Mouse (Mus musculus) hindbrain, embryonic 10.5 days (tissue): ENCODE data around the gene Mroh7. TPM values are rescaled to one million over a fixed set of nuclear protein-coding genes. Genes with fewer than 3 reads are reported as not detected.

Experiments used
- DNase-seq: peaks from one replicate; pipeline ENCODE4 v3.0.0-alpha.2; 2017; ENCODE audit warnings: low spot score
- H3K27ac ChIP-seq: fragments of 300-500 bp; sonication (generic); 2 replicates; pipeline ENCODE4 v1.5.1; 2016; ENCODE audit warnings: mild to moderate bottlenecking, moderate library complexity
- H3K27me3 ChIP-seq: fragments of 300-500 bp; sonication (generic); 2 replicates; pipeline ENCODE4 v1.6.1; 2016; ENCODE audit warnings: mild to moderate bottlenecking; ENCODE audit not compliant: poor library complexity, insufficient read depth, severe bottlenecking
- H3K36me3 ChIP-seq: fragments of 300-500 bp; sonication (generic); 2 replicates; pipeline ENCODE4 v1.6.1; 2016; ENCODE audit warnings: mild to moderate bottlenecking, moderate library complexity
- H3K4me1 ChIP-seq: fragments of 300-500 bp; sonication (generic); replicated peaks from 2 replicates; pipeline ENCODE4 v1.6.1; 2016; ENCODE audit warnings: mild to moderate bottlenecking
- H3K4me3 ChIP-seq: fragments of 300-500 bp; sonication (generic); 2 replicates; pipeline ENCODE4 v1.5.1; 2016; ENCODE audit warnings: mild to moderate bottlenecking, moderate library complexity
- H3K9me3 ChIP-seq: fragments of 300-500 bp; sonication (generic); 2 replicates; pipeline ENCODE4 v1.6.1; 2016; ENCODE audit warnings: mild to moderate bottlenecking, moderate library complexity
- WGBS: fragments of 180-500 bp; shearing (Covaris S2); methylation state at CpG from one replicate; pipeline ENCODE4 v1.1.7; 2016; 5-methylcytosine and 5-hydroxymethylcytosine counted together
- polyA plus RNA-seq: library from polyadenylated mRNA; unstranded; fragments of >200 nt; fragmentation: Nextera tagmentation; extraction: Ambion mirVana; gene quantifications from 2 replicates; pipeline ENCODE4 v1.2.1, GENCODE M21; 2016

The Mroh7 gene
- polyA plus RNA-seq, 1 experiment from 2014 or later, result not detected

DNA sequence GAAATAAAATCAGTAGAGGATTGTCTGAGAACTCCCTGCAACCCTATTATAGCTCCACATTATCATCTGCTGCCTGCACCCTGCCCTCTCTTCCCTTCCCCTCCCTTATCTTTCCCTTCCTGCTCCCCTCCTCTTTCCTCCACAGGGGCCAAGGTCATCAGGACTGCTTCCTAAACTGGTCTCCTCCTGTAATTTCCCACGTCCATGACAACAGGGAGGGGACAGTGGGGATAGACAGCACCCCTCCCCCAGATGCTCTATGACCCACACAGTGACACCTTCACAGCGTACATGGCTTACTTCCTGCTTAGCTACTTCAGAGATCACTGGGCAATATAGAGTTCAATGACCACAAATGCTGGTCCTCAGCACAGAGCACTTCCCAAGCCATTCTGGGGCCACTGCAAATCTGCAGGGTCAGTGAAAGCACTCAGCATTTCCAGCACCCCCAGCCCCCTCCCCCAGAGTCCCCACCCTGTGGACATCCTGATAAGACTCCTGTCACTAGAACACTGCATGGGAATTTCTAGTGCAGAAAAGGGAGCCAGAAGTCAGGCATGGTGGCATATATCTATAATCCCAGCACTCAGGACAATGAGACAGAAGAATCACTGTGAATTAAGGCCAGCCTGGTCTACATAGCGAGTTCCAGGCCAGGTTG lies 42.0 kb downstream of the Mroh7 start:
- no peaks in the 10 kb centered on the region for H3K9me3 ChIP-seq
- WGBS, result 47% methylated on average over 3 of the region's 3 CpGs
- no peak overlapping the region for H3K27ac ChIP-seq
- H3K4me1 ChIP-seq, result 0 out of 2 replicates have a peak, but pooled peaks cover 6% of the 10 kb centered on the region
- no peak for DNase-seq
- no peaks in the 10 kb centered on the region for H3K36me3 ChIP-seq
- H3K27me3 ChIP-seq, result no peaks in the 10 kb centered on the region; the same call in 1 of the 2 replicates
- H3K4me3 ChIP-seq, result no peak overlapping the region

DNA sequence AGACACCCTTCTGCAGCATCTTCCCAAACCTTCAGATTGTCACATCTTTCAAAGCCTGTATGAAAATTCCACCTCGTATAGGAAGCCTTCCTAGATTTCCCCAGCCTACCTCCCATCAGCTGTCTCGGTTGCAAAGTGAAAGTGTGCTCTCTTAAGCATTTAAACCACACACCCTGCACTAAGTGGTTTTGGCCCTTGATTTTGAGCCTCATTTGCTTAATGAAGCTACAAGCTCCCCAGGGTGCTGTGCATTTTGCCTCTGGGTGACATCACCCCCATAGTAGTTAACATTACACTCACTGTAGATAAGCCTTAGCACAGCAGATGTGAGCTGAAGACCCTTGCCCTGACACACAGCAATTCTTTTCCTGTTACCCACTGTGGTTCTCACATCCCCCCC lies 49.8 kb downstream of the Mroh7 start:
- peaks cover 15% of the 10 kb centered on the region for H3K36me3 ChIP-seq
- 62% methylated on average over 2 of the region's 2 CpGs for WGBS

DNA sequence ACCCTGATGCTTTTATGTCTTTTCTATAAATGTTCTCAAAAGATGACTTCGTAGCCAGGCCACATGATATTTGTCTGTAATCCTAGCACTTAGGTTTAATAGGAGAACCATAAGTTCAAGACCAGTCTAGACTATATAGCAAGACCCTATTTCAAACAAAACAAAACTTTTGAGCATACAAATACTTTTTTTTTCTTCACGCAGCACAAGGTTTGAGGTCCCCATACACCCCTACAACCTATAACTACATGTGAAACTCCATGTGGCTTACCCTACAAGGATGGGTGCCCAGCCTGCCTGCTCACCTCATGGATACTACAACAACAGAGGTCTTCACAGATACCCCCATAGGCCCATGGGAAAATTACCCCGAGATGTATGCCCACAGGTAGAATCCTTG lies 51.6 kb downstream of the Mroh7 start:
- H3K36me3 ChIP-seq, result peaks cover 33% of the 10 kb centered on the region
- peaks cover 6% of the 10 kb centered on the region; the same call in 1 of the 2 replicates for H3K27me3 ChIP-seq
- peak overlapping the region; percentile 86 for H3K4me3 ChIP-seq
- no peaks in the 10 kb centered on the region for H3K9me3 ChIP-seq
- peaks cover 16% of the 10 kb centered on the region for H3K4me1 ChIP-seq
- no peak for DNase-seq
- H3K27ac ChIP-seq, result peak overlapping the region; percentile 90
- WGBS, result 38% methylated on average over 3 of the region's 3 CpGs

More for the DNA sequence above, 49.8 kb downstream of the Mroh7 start:
- Histone ChIP-seq H3K9me3 (no peaks in the 10 kb centered on the region), H3K27ac (no peak overlapping the region), H3K4me1 (peaks cover 16% of the 10 kb centered on the region), H3K27me3 (peaks cover 6% of the 10 kb centered on the region; the same call in 1 of the 2 replicates), H3K4me3 (no peak overlapping the region)
- no peak for DNase-seq

DNA sequence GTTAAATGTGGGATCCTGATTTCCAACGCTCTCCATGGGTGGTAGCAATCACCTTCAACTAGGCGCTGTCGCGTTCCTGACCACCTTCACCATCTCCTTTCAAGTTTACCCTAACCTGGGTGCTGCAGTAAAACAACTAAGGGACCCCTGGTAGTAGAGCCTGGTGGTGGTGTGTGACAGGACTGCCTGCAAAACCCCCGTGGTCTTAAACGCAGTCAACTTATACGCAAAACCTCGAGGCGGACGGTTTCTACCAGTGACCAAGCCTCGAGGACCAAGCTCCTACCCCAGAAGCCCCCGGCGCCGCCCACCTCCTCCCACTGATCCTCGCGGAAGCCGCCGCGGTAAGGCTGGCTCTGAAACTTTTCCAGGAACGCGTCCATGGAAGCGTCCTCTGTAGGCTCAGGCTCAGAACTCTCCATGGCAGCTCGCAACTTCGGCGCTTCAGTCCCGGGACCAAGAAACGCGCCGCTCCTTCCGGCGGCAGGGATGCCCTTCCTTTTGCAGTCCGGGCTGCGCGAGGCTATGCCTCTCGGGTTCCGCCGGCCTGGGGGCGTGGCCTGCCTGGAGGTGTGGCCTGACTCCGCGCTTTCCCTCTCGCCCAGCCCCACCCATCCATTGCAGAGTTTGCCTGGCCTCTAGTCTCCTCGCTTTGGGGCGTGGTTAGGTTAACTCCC lies 52.1 kb downstream of the Mroh7 start, which contains the start of gene Ttc4:
TSS of gene Ttc4 (minus strand) at position 503 of the 677 bp plus-strand sequence.
- Histone ChIP-seq H3K9me3 (no peaks in the 10 kb centered on the region), H3K27me3 (peaks cover 6% of the 10 kb centered on the region; the same call in 1 of the 2 replicates), H3K4me3 (peak within 1 kb of the TSS; percentile 86), H3K4me1 (peaks cover 16% of the 10 kb centered on the region), H3K36me3 (peaks cover 39% of the 10 kb centered on the region), H3K27ac (peak within 1 kb of the TSS; percentile 90)
- DNase-seq, result peak; percentile 94
- under 1% methylated on average over 43 of the region's 43 CpGs for WGBS

DNA sequence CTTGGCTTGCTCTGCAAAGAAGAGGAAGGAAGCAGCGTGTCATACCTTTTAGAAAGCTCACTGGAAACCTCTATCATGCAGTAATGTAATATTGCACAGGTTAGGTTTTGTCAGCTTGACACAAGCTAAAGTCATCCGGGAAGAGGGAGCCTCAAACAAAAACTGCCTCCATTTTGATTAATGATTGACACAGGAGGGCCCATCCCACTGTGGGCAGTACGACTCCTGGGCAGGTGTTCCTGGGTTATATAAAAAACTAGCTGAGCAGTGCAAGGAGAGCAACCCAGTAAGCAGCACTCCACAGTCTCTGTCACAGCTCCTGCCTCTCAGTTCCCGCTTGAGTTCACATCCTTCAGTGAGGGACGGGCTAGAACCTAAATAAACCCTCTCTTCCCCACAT lies 54.0 kb downstream of the Mroh7 start:
- Histone ChIP-seq H3K4me3 (no peak overlapping the region), H3K27ac (no peak overlapping the region), H3K36me3 (peaks cover 57% of the 10 kb centered on the region), H3K27me3 (peaks cover 6% of the 10 kb centered on the region; the same call in 1 of the 2 replicates), H3K9me3 (no peaks in the 10 kb centered on the region), H3K4me1 (peaks cover 16% of the 10 kb centered on the region)
- no peak for DNase-seq
- 88% methylated on average over 5 of the region's 5 CpGs for WGBS

DNA sequence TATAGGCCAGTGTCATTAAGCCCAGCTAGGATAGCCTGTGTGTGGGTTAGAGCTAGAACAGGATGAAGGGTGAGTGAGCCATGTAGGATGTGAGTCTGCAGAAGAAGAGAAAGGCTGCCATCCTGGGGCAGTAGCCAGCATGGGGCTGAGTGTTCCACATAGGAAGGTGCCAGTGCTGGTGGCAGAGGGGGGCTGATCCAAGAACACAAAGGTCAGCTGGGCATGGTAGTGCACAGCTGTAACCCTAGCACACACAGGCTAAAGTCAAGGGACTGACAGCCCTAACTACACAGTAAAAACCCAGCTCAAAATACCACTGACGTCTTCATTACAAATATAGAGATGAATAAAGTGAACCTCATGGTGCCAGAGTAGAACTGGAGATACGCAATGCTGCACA lies 64.2 kb downstream of the Mroh7 start:
- 99% methylated on average over 2 of the region's 2 CpGs for WGBS
- peaks cover 100% of the 10 kb centered on the region for H3K36me3 ChIP-seq

DNA sequence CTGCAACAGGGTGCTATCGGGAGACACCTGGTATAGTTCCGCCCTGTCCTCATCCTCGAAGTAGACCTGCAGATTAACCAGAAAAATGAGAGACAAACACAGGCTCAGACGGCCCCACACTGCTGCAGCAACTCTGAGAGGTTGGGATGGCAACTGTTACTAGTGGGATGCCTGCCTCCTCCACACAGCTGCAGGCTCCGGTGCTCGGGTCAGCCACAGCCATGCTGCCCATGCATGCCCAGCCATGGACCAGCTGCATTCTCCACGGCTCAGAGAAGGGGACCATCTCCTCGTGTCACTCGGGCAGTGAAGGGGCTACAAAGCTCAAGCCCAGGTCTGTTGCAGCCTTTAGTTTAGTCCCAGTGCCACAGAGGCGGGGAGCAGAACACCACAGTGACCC lies 65.1 kb downstream of the Mroh7 start:
- Histone ChIP-seq H3K36me3 (peaks cover 100% of the 10 kb centered on the region), H3K4me3 (no peak overlapping the region), H3K27me3 (no peaks in the 10 kb centered on the region), H3K4me1 (no peaks in the 10 kb centered on the region), H3K27ac (no peak overlapping the region), H3K9me3 (no peaks in the 10 kb centered on the region)
- no peak for DNase-seq
- WGBS, result 94% methylated on average over 10 of the region's 10 CpGs

More for the DNA sequence above, 64.2 kb downstream of the Mroh7 start:
- H3K27me3 ChIP-seq, result no peaks in the 10 kb centered on the region
- H3K27ac ChIP-seq, result no peak overlapping the region
- H3K4me1 ChIP-seq, result no peaks in the 10 kb centered on the region
- H3K4me3 ChIP-seq, result no peak overlapping the region
- DNase-seq, result no peak
- H3K9me3 ChIP-seq, result no peaks in the 10 kb centered on the region

DNA sequence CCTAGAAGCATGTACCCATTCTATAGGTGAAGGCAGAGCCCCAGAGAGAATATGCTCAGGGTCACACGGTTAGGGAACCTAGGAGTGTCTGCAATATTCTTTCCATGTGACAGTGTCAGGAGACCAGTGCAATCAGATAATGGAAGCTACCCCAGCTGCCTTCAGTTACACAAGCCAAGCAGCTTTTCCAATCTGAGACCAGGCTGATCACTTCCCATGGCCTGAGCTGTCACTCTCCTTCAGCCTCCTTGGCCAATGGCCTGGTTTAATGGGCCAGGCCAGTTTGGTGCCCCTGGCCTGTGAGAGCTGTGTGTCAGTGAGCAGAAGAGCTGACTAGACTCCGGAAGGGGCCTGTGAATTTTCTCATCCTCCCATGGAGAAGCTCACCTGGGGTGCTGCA lies 65.5 kb downstream of the Mroh7 start:
- DNase-seq, result no peak
- H3K27ac ChIP-seq, result no peak overlapping the region
- no peak overlapping the region for H3K4me3 ChIP-seq
- peaks cover 100% of the 10 kb centered on the region for H3K36me3 ChIP-seq
- H3K4me1 ChIP-seq, result no peaks in the 10 kb centered on the region
- H3K27me3 ChIP-seq, result no peaks in the 10 kb centered on the region
- H3K9me3 ChIP-seq, result no peaks in the 10 kb centered on the region
- 98% methylated on average over 2 of the region's 2 CpGs for WGBS

DNA sequence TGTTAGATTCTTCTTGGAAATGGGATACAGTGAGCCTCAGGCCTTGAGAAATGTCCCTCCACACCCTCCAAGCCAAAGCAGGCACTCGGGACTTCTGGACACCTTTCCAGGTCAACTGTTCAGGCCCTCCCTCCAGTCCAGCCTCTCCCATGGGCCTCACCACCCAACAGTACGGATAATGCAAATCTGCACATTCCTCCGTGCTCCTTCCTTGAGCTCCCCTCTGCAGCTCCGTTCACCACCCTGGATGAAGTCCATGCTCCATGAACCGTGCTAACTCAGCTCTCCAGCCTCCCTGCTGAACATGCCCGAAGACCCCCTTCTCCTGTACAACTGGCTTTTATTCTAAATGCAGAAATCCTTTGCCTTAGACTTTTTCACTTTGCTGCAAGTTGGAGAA lies 66.0 kb downstream of the Mroh7 start:
- no peak for DNase-seq
- H3K27ac ChIP-seq, result no peak overlapping the region
- no peaks in the 10 kb centered on the region for H3K4me1 ChIP-seq
- H3K36me3 ChIP-seq, result peaks cover 100% of the 10 kb centered on the region
- 90% methylated on average over 6 of the region's 6 CpGs for WGBS
- no peaks in the 10 kb centered on the region for H3K9me3 ChIP-seq
- no peak overlapping the region for H3K4me3 ChIP-seq
- H3K27me3 ChIP-seq, result no peaks in the 10 kb centered on the region

DNA sequence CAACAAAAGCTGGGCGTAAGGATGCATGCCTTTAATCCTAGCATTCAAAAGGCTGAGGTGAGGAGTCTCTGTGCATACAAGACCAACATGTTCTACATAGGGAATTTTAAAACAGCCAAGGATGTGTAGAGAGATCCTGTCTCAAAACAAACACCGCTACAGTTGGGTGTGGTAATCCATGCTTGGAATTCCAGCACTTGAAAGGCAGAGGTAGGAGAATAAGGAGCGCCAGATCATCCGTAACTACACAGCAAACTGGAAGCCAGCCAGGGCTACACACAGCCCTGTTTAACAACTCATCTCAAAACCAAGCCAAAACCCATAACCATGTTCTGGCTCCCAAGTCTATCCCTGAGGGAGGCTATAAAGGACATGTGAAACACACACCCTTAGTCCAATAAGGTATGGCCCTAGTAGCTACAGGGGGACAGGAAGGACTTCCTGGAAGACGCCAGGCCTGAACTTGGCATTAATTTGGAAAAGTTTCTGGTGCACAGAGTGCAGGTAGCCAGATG lies 66.7 kb downstream of the Mroh7 start:
- H3K4me1 ChIP-seq, result no peaks in the 10 kb centered on the region
- H3K27ac ChIP-seq, result no peak overlapping the region
- 89% methylated on average over 5 of the region's 5 CpGs for WGBS
- H3K27me3 ChIP-seq, result no peaks in the 10 kb centered on the region
- peaks cover 100% of the 10 kb centered on the region for H3K36me3 ChIP-seq
- no peaks in the 10 kb centered on the region for H3K9me3 ChIP-seq
- no peak overlapping the region for H3K4me3 ChIP-seq
- no peak for DNase-seq

DNA sequence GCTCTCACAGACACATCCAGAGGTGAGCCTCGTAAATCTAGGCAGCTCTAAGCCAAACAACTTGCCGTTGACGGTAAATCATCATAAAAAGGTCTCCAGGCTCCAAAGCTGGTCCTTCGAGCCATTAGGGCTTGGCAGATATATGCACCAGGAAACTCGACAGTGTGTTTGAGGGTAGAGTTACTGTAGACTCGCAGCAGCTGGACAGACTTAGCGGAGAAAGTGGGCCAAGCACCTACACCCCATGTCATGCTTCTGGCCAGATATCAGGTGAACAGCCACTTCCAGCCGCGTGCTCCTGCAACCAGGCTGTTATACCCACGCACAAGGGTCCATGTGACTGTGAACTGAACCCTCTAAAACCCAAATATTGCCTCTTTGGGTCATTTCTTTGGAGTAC lies 75.0 kb downstream of the Mroh7 start:
- Histone ChIP-seq H3K27ac (no peak overlapping the region), H3K36me3 (peaks cover 77% of the 10 kb centered on the region), H3K4me3 (no peak overlapping the region), H3K9me3 (no peaks in the 10 kb centered on the region), H3K4me1 (peaks cover 11% of the 10 kb centered on the region), H3K27me3 (no peaks in the 10 kb centered on the region)
- DNase-seq, result no peak
- 87% methylated on average over 10 of the region's 10 CpGs for WGBS

DNA sequence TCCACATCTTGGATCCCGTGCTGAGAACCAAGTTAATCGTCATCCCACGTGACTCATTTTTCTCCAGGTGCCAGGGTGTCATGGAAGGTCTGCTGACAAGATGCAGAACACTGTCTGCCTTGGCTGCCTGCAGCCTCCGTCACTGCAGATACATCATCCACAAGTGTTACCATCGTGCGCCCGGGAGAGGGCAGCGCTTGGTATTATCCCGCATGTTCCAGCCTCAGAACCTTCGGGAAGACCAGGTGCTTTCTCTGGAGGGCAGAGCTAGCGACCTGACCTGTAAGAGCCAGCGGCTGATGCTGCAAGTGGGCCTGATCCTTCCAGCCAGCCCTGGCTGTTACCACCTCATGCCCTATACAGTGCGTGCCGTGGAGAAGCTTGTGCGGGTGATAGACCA lies 77.7 kb downstream of the Mroh7 start:
- H3K36me3 ChIP-seq, result peaks cover 53% of the 10 kb centered on the region
- peaks cover 14% of the 10 kb centered on the region for H3K27me3 ChIP-seq
- H3K4me3 ChIP-seq, result no peak overlapping the region
- H3K27ac ChIP-seq, result no peak overlapping the region
- H3K9me3 ChIP-seq, result no peaks in the 10 kb centered on the region
- DNase-seq, result no peak
- peaks cover 11% of the 10 kb centered on the region for H3K4me1 ChIP-seq
- WGBS, result 93% methylated on average over 15 of the region's 15 CpGs

DNA sequence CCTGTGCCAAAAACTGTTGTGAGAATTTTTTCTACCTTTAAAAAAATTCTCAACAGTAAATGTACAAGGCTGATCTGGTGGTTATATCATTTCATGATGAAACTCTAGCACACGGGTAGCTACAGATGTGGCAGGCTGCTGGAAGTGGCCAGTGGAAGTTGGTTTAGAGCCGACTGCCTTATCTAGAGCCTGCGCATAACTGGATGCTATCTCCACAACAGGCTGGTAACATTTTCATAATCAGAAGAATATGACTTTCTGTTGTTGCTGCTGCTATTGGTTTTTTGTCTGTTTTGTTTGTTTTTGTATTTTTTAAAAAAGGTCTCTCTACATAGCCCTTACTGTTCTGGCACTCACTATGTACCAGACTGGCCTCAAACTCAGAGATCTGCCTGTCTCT lies 78.2 kb downstream of the Mroh7 start:
- Histone ChIP-seq H3K27me3 (peaks cover 19% of the 10 kb centered on the region), H3K27ac (no peak overlapping the region), H3K4me1 (peaks cover 11% of the 10 kb centered on the region), H3K36me3 (peaks cover 48% of the 10 kb centered on the region), H3K9me3 (no peaks in the 10 kb centered on the region), H3K4me3 (no peak overlapping the region)
- WGBS, result 94% methylated on average over 3 of the region's 3 CpGs
- no peak for DNase-seq
